Mouse (Mus musculus) lung, postnatal 0 days (tissue): ENCODE data around the gene Asic2.

Source experiments
- CTCF ChIP-seq: IDR thresholded peaks from 2 replicates; pipeline ENCODE4 v1.5.1; 2016; ENCODE audit warnings: antibody characterized with exemption, mild to moderate bottlenecking
- EP300 ChIP-seq: IDR thresholded peaks from 2 replicates; pipeline ENCODE4 v1.6.1; 2016; ENCODE audit warnings: antibody characterized with exemption, mild to moderate bottlenecking, control low read depth

GRCm38 (mm10) chr11:81271422-81271821, 696.8 kb downstream of the Asic2 start:
- TF ChIP-seq EP300 (no peak), CTCF (no peak)
